Mouse (Mus musculus) WW6 (cell line): ENCODE results near the gene a.
A peak's percentile ranks its signal among the peaks of the same experiment; 100 is the strongest.
"Not testable (repeated sequence)": the region's sequence is repeated elsewhere in the genome, so short reads cannot be mapped to it uniquely, and the experiment has no call there.

ENCODE experiments used
- DNase-seq: peaks from one replicate; pipeline ENCODE4 v3.0.0-alpha.2; 2013; ENCODE audit warnings: low read depth, low spot score

a gene

GRCm38 (mm10) chr2:155050108-155050503 lies 258.9 kb downstream of the a start:
- DNase-seq, result no peak

- DNase-seq, result peak; percentile 71
Observed at GRCm38 (mm10) chr2:155050504-155051236, 259.5 kb downstream of the a start.

- DNase-seq, result no peak
Observed at GRCm38 (mm10) chr2:155051622-155052351, 260.6 kb downstream of the a start.

DNA sequence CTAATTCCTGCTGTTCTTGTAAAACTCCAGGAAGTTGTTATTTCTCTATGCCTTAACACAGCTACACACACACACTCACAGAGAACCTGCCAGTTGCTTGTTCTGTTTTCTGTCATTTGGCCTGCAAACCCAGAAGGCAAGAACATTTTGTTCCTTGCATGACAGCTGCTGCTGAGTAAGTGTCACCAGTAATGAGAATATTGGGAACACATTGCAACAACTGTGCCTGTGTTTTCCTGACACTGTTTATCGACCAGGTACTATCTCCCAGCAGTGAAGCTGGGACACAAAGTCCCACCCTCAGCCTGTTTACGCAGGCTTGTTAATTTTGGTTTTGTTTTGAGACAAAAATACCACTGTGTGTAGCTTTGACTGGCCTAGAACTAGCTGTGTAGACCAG lies 261.5 kb downstream of the a start:
- no peak for DNase-seq

- DNase-seq, result not testable (repeated sequence)
Observed at GRCm38 (mm10) chr2:155053512-155053911, 262.3 kb downstream of the a start.

- DNase-seq, result no peak
Observed at GRCm38 (mm10) chr2:155054672-155055071, 263.5 kb downstream of the a start.

- DNase-seq, result no peak
Observed at GRCm38 (mm10) chr2:155056076-155056578, 264.9 kb downstream of the a start.

- DNase-seq, result no peak
Observed at GRCm38 (mm10) chr2:155057361-155057760, 266.2 kb downstream of the a start.

GRCm38 (mm10) chr2:155071027-155071426 lies 279.8 kb downstream of the a start:
- DNase-seq, result no peak

DNA sequence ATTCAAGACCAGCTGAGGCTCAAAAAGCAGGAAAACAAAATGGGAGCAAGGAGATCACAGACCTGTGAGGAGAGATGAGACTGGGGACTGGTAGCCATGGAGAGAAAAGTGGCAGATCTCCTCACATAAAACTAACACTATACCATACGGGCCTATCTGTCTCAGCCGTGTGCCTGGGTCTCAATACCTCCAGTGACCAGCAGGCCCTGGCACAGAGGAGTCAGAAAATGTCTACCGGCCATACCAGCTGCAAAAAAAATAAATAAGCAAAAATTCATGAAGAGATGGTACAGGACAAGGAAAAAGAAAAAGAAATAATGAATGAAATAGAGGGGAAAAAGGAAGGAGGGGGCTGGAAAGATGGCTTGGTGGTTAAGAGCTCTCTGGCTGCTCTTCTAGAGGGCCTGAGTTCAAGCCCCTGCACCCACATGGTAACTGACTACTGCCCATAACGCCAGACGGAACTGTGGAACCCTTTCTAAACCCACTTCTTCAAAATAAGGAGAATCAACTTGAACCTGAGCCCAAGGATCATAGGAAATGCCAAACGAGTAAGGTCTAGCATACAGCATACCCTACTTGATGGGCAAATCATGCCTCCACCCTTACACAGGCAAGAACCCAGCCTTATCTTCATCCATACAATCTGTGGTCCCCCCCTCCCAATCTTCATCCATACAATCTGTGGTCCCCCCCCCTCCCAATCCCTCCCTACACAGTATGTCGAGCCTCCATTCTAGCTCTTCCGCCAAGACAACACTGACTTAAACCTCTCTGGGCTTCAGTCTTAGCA lies 281.3 kb downstream of the a start:
- DNase-seq, result no peak

DNA sequence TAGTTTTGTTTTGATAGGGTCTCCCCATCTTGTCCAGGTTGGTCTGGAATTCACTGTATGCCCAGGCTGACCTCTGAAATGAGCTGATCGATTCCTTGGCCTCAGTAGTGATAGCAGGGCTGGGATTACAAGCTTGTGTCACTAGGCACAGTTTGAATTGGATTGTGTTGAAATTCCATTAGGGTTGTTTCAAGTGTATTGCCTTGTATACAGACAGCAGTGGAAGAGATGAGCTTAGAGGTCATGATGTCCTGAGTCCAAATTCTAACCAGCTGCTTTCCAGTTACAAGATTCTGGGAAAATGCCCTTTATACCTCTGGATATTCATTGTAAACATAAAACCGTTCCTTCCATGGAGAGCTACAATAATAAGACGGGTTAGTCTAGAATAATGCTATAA lies 282.1 kb downstream of the a start:
- DNase-seq, result no peak

DNA sequence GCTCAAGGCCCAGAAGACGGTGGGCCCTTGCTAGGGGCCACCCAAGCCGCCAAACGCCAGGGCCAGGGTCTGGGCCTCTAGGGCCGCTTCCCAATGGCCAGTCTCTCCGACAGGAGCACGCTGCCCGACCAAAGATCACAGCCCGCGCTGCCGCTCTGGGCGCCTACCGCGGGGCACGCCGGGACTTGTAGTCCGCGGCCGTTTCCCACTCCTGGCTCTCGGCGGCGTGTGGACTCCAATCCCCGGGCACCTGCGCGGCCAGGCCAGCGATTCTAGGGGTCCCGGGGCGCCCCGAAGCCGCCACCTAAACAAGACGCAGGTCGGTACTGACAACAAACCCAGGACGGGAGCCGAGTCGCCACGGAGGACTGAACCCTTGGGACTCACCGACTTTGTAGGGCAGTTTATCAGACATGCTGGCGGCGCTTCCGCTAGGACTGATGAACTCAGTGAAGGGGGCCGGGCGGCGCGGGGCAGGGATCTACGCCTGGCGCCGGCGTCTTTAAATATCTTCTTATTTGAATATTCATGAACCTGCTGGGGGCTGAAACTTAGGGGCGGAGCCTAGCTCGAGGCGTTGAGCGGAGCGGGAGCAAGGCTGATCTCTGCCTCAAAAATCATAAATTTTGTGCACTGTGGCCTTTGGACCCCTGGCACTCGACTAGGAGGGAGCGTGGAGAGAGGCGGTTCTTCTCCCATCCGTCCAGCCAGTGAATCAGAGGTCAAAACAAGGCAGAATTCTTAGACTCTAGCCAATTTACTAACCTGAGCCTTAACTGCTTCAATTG lies 283.0 kb downstream of the a start, which contains the start of gene Ahcy:
TSS of gene Ahcy (minus strand) at position 520 of the 788 bp plus-strand sequence.
- peak; percentile 75 for DNase-seq

- no peak for DNase-seq
Observed at GRCm38 (mm10) chr2:155074766-155075330, 283.6 kb downstream of the a start.

- DNase-seq, result no peak
Observed at GRCm38 (mm10) chr2:155075649-155076048, 284.4 kb downstream of the a start.

GRCm38 (mm10) chr2:155079500-155080178 lies 288.4 kb downstream of the a start:
- peak; percentile 43 for DNase-seq

- no peak for DNase-seq
Observed at GRCm38 (mm10) chr2:155080179-155080530, 289.0 kb downstream of the a start.

DNA sequence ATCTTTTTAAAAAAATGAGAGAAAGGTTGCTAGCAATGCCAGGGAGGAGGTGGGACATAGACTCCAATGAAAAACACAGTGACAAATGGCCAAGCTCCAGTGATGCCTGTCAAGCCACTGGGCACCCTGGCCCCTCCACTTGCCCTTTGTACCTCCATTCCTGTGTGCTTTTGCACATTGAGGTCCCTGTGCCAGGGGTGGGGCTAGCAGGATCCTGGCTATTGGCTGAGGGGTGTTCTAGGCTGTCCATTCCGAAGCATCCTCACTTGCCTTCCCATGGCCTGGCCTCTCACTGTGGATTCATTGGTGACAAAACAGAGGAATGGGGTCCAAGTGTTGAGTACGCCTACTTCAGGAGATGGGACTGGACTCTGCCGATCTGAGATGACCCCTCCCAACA lies 289.9 kb downstream of the a start:
- no peak for DNase-seq

DNA sequence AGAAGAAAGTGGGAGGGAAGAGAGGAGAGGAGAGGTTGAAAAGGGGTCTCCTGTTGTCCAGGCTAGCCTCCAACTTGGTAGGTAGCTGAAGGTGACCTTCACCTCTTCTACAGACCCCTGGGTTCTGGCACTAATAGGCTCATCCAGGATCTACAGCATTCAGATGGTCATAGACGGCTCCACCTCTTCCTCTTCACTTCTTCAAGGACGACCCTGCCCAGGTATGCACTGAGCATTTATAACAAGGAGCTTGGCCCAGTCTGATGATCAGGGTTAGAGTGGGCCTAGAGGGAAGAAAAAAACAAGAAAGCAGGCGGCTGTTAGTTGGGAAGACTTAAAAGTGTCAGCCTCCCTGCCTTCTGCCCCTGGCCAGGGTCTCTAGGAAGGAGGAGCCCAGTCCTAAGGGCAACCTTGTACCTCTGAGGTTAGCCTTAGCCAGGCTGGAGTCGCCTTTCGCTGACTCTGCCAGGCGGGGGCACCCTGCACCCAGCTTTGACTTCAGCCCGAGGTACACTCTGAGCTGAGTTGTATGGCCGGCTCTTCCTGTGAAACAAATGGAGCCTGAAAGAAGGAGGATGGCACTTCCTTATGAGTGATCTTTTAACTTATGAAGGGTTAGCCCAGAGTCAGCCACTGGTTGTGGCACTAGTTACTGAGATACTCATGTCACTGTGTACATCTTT lies 291.1 kb downstream of the a start:
- DNase-seq, result peak; percentile 43

DNA sequence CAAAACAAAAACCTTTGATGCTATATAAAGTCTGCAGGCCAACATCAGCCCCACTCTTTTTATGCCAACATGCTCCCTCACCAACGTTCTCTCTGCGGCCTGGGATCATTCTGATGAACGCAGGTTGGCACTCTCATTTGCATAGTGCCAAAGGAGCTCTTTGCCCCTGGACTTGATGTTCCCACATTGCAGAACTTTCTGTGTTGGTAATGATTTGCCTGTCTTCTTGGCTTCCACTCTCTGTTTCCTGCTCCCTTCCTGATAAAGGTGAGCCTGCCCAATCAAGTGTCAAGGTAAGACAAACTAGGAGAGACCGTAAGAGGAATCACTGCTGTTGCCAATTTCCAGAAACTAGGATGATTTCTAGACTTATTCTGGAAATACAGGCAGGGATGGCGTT lies 293.3 kb downstream of the a start:
- DNase-seq, result no peak

DNA sequence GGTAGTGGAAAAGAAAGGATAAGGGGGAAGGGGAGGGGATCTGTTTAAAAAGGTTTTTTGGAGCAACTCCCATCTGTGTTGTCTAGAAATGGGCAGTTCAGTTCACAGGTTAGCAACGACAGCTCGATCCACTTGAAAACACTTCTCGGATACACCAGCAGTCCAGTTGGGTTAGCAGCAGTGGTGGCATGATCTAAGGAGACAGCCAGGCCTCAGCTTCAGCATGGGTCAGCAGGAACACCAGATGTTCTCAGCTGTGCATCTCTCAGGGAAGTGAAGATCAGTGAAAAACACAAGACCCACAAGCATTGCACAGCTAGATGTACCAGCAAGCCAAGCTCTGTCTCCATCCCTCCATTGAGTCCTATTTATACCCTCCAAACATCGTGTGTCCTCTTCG lies 295.1 kb downstream of the a start:
- no peak for DNase-seq
